Mouse (Mus musculus) limb, embryonic 12.5 days (tissue): ENCODE results near the gene Ist1. TPM values are rescaled to one million over a fixed set of nuclear protein-coding genes. Genes with fewer than 3 reads are reported as not detected.

Experiments used
- ATAC-seq: fragments of 200-750 bp; cut with Nextera tagmentation; 2 replicates; pipeline ENCODE4 v1.8.0; 2017; ENCODE audit warnings: low read depth, moderate TSS enrichment; ENCODE audit not compliant: insufficient number of reproducible peaks, insufficient read depth, low FRiP score, low TSS enrichment
- H3K27ac ChIP-seq: fragments of 300-500 bp; sonication (generic); 2 replicates; pipeline ENCODE4 v1.5.1; 2016; ENCODE audit warnings: mild to moderate bottlenecking, moderate library complexity
- H3K27me3 ChIP-seq: fragments of 300-500 bp; sonication (generic); 2 replicates; pipeline ENCODE4 v1.6.1; 2016; ENCODE audit warnings: mild to moderate bottlenecking, moderate library complexity
- H3K36me3 ChIP-seq: fragments of 300-500 bp; sonication (generic); 2 replicates; pipeline ENCODE4 v1.6.1; 2016; ENCODE audit warnings: mild to moderate bottlenecking, moderate library complexity
- H3K4me1 ChIP-seq: fragments of 300-500 bp; sonication (generic); replicated peaks from 2 replicates; pipeline ENCODE4 v1.6.1; 2016
- H3K4me2 ChIP-seq: fragments of 300-500 bp; sonication (generic); 2 replicates; pipeline ENCODE4 v1.6.1; 2016; ENCODE audit warnings: mild to moderate bottlenecking, moderate library complexity
- H3K4me3 ChIP-seq: fragments of 300-500 bp; sonication (generic); replicated peaks from 2 replicates; pipeline ENCODE4 v1.5.1; 2016; ENCODE audit warnings: mild to moderate bottlenecking
- H3K9ac ChIP-seq: fragments of 300-500 bp; sonication (generic); replicated peaks from 2 replicates; pipeline ENCODE4 v1.6.1; 2016; ENCODE audit warnings: mild to moderate bottlenecking, moderate library complexity
- H3K9me3 ChIP-seq: fragments of 300-500 bp; sonication (generic); 2 replicates; pipeline ENCODE4 v1.6.1; 2016; ENCODE audit warnings: mild to moderate bottlenecking, moderate library complexity
- WGBS: fragments of 180-500 bp; shearing (Covaris S2); methylation state at CpG from one replicate; pipeline ENCODE4 v1.1.7; 2016; 5-methylcytosine and 5-hydroxymethylcytosine counted together
- polyA plus RNA-seq: library from polyadenylated mRNA; unstranded; fragments of >200 nt; fragmentation: Nextera tagmentation; extraction: Ambion mirVana; gene quantifications from 2 replicates; pipeline ENCODE4 v1.2.1, GENCODE M21; 2016

Ist1 gene
- polyA plus RNA-seq, 1 experiment from 2014 or later = 162 TPM

- H3K9ac ChIP-seq = no peak overlapping the region
- H3K4me3 ChIP-seq = no peak overlapping the region
- H3K4me1 ChIP-seq = no peaks in the 10 kb centered on the region
- WGBS = 86% methylated on average over 3 of the region's 3 CpGs
- H3K27me3 ChIP-seq = no peaks in the 10 kb centered on the region
- no peaks in the 10 kb centered on the region for H3K9me3 ChIP-seq
- no peak overlapping the region for H3K27ac ChIP-seq
- peaks cover 73% of the 10 kb centered on the region for H3K36me3 ChIP-seq
- no peak overlapping the region for H3K4me2 ChIP-seq
- no peak for ATAC-seq
Measured at GRCm38 (mm10) chr8:109681535-109681934, 11.5 kb downstream of the Ist1 start.

GRCm38 (mm10) chr8:109675896-109676643 lies 17.0 kb downstream of the Ist1 start:
- peaks cover 97% of the 10 kb centered on the region for H3K36me3 ChIP-seq

GRCm38 (mm10) chr8:109673596-109673995 lies 19.5 kb downstream of the Ist1 start:
- H3K9me3 ChIP-seq = no peaks in the 10 kb centered on the region
- H3K4me2 ChIP-seq = no peak overlapping the region
- no peak for ATAC-seq
- H3K36me3 ChIP-seq = peaks cover 98% of the 10 kb centered on the region
- H3K4me1 ChIP-seq = no peaks in the 10 kb centered on the region
- H3K9ac ChIP-seq = no peak overlapping the region
- no peaks in the 10 kb centered on the region for H3K27me3 ChIP-seq
- H3K4me3 ChIP-seq = no peak overlapping the region
- 93% methylated on average over 2 of the region's 2 CpGs for WGBS
- no peak overlapping the region for H3K27ac ChIP-seq

More at GRCm38 (mm10) chr8:109675896-109676643, 17.0 kb downstream of the Ist1 start:
- Histone ChIP-seq H3K27ac (no peak overlapping the region), H3K4me1 (no peaks in the 10 kb centered on the region), H3K9me3 (no peaks in the 10 kb centered on the region), H3K4me3 (no peak overlapping the region), H3K9ac (no peak overlapping the region), H3K27me3 (no peaks in the 10 kb centered on the region), H3K4me2 (no peak overlapping the region)
- WGBS = 90% methylated on average over 9 of the region's 9 CpGs
- ATAC-seq = no peak

- H3K9ac ChIP-seq = no peak overlapping the region
- H3K9me3 ChIP-seq = no peaks in the 10 kb centered on the region
- peaks cover 98% of the 10 kb centered on the region for H3K36me3 ChIP-seq
- no peak overlapping the region for H3K27ac ChIP-seq
- H3K4me2 ChIP-seq = no peak overlapping the region
- WGBS = 92% methylated on average over 5 of the region's 5 CpGs
- H3K4me1 ChIP-seq = no peaks in the 10 kb centered on the region
- ATAC-seq = no peak
- no peak overlapping the region for H3K4me3 ChIP-seq
- no peaks in the 10 kb centered on the region for H3K27me3 ChIP-seq
Measured at GRCm38 (mm10) chr8:109672656-109673055, 20.4 kb downstream of the Ist1 start.

- Histone ChIP-seq H3K9me3 (no peaks in the 10 kb centered on the region), H3K36me3 (peaks cover 51% of the 10 kb centered on the region), H3K4me3 (no peak overlapping the region), H3K9ac (no peak overlapping the region), H3K27ac (no peak overlapping the region), H3K27me3 (no peaks in the 10 kb centered on the region), H3K4me1 (no peaks in the 10 kb centered on the region), H3K4me2 (no peak overlapping the region)
- no peak for ATAC-seq
- WGBS = 87% methylated on average over 5 of the region's 5 CpGs
Measured at GRCm38 (mm10) chr8:109666616-109667015, 26.4 kb downstream of the Ist1 start.

GRCm38 (mm10) chr8:109662328-109662727 lies 30.7 kb downstream of the Ist1 start:
- no peak overlapping the region for H3K4me2 ChIP-seq
- WGBS = 88% methylated on average over 3 of the region's 3 CpGs
- no peak overlapping the region for H3K9ac ChIP-seq
- no peak overlapping the region for H3K27ac ChIP-seq
- no peaks in the 10 kb centered on the region for H3K27me3 ChIP-seq
- H3K4me1 ChIP-seq = no peaks in the 10 kb centered on the region
- no peak overlapping the region for H3K4me3 ChIP-seq
- ATAC-seq = no peak
- H3K9me3 ChIP-seq = no peaks in the 10 kb centered on the region
- peaks cover 9% of the 10 kb centered on the region for H3K36me3 ChIP-seq

- Histone ChIP-seq H3K36me3 (no peaks in the 10 kb centered on the region), H3K4me3 (no peak overlapping the region), H3K4me1 (no peaks in the 10 kb centered on the region), H3K27me3 (no peaks in the 10 kb centered on the region), H3K4me2 (no peak overlapping the region), H3K27ac (no peak overlapping the region), H3K9ac (no peak overlapping the region), H3K9me3 (no peaks in the 10 kb centered on the region)
- 86% methylated on average over 3 of the region's 3 CpGs for WGBS
- no peak for ATAC-seq
Measured at GRCm38 (mm10) chr8:109656860-109657259, 36.2 kb downstream of the Ist1 start.

- Histone ChIP-seq H3K36me3 (no peaks in the 10 kb centered on the region), H3K9me3 (no peaks in the 10 kb centered on the region), H3K9ac (no peak overlapping the region), H3K4me1 (no peaks in the 10 kb centered on the region), H3K27ac (no peak overlapping the region), H3K4me2 (no peak overlapping the region), H3K27me3 (no peaks in the 10 kb centered on the region), H3K4me3 (no peak overlapping the region)
- ATAC-seq = no peak
- 78% methylated on average over 10 of the region's 10 CpGs for WGBS
Measured at GRCm38 (mm10) chr8:109650801-109651200, 42.3 kb downstream of the Ist1 start.

GRCm38 (mm10) chr8:109648469-109648868 lies 44.6 kb downstream of the Ist1 start:
- 71% methylated on average over 7 of the region's 7 CpGs for WGBS
- ATAC-seq = no peak

GRCm38 (mm10) chr8:109647331-109647730 lies 45.7 kb downstream of the Ist1 start:
- Histone ChIP-seq H3K36me3 (no peaks in the 10 kb centered on the region), H3K9ac (no peak overlapping the region), H3K4me2 (no peak overlapping the region), H3K4me1 (no peaks in the 10 kb centered on the region), H3K27me3 (no peaks in the 10 kb centered on the region), H3K9me3 (no peaks in the 10 kb centered on the region), H3K4me3 (no peak overlapping the region), H3K27ac (no peak overlapping the region)
- WGBS = 61% methylated on average over 11 of the region's 11 CpGs
- no peak for ATAC-seq

More at GRCm38 (mm10) chr8:109648469-109648868, 44.6 kb downstream of the Ist1 start:
- Histone ChIP-seq H3K4me3 (no peak overlapping the region), H3K4me2 (no peak overlapping the region), H3K9ac (no peak overlapping the region), H3K27ac (no peak overlapping the region), H3K36me3 (no peaks in the 10 kb centered on the region), H3K4me1 (no peaks in the 10 kb centered on the region), H3K27me3 (no peaks in the 10 kb centered on the region), H3K9me3 (no peaks in the 10 kb centered on the region)

GRCm38 (mm10) chr8:109641236-109641635 lies 51.8 kb downstream of the Ist1 start:
- WGBS = 83% methylated on average over 5 of the region's 5 CpGs
- Histone ChIP-seq H3K36me3 (no peaks in the 10 kb centered on the region), H3K27me3 (peaks cover 3% of the 10 kb centered on the region; the same call in 1 of the 2 replicates), H3K4me2 (no peak overlapping the region), H3K4me1 (no peaks in the 10 kb centered on the region), H3K27ac (no peak overlapping the region), H3K4me3 (no peak overlapping the region), H3K9me3 (no peaks in the 10 kb centered on the region), H3K9ac (no peak overlapping the region)
- no peak for ATAC-seq

- Histone ChIP-seq H3K4me1 (no peaks in the 10 kb centered on the region), H3K27ac (no peak overlapping the region), H3K9ac (no peak overlapping the region), H3K27me3 (peaks cover 3% of the 10 kb centered on the region; the same call in 1 of the 2 replicates), H3K4me2 (no peak overlapping the region), H3K4me3 (no peak overlapping the region), H3K36me3 (no peaks in the 10 kb centered on the region), H3K9me3 (no peaks in the 10 kb centered on the region)
- no peak for ATAC-seq
- 64% methylated on average over 7 of the region's 7 CpGs for WGBS
Measured at GRCm38 (mm10) chr8:109640410-109640809, 52.6 kb downstream of the Ist1 start.
